Mouse (Mus musculus): ENCODE measurements around the gene Arhgap31.

DNA sequence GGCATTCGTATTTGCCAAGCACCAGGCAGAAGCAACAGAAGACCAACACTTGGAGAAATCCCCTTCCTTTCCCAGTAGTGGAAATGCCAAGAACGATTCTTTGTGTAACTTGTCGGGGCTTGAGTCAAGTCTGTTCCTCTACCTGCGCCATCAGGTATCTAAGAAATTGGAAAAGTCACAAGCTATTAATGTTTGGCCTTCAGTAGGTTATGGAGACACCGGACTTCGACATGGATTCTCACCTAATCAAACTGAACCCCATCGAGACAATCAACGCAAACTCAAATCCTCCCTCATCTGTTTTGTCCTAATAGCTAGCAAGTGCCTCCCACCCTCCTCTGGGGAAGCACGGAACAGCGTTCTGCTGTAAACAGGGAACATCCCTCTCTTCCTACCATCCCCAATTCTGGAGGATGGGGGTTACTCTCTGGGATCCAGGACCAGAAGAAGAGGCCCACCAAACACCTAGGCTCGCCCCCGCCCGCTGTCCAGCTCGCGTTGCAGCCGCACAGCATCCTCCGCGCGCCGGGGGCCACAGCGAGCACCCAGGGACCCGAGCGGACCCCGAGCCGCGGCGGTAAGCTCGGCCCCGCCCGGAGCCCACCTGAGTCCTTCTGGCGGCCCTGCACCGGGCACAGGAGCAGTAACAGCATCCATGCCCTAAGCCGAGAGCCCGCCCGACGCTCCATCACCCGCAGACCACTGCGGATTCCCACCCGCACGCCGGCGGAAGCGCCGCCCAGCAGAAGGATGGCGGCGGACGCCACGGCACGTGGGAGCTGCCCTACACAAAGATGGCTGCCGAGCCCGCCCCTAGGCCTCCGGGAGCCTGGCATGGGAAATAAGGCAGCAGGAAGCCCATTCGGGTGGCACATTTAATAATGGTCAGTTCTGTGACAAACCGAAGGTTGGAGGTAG is 163.3 kb downstream of the Arhgap31 start, which contains the start of gene Poglut1:
- TF ChIP-seq CTCF (IDR thresholded peaks at IDR 0.05; ENCODE audit: control insufficient read depth, insufficient read depth, low read length) (no peak), POLR2A (IDR thresholded peaks at IDR 0.05; ENCODE audit: borderline replicate concordance, control insufficient read depth, low read depth, low read length) (peak; percentile 68; the same call in 1 of the 2 replicates)
